Mouse (Mus musculus) urinary bladder, postnatal 36 days (tissue): ENCODE measurements around the gene Nol9.
"Not testable (repeated sequence)": the region's sequence is repeated elsewhere in the genome, so short reads cannot be mapped to it uniquely, and the experiment has no call there.

Experiments
- DNase-seq, 2 experiments: peaks; one replicate each; pipeline ENCODE4 v3.0.0; 2022; ENCODE audit warnings: low spot score in 2 of 2, mixed read lengths in 1 of 2

Nol9 gene

DNA sequence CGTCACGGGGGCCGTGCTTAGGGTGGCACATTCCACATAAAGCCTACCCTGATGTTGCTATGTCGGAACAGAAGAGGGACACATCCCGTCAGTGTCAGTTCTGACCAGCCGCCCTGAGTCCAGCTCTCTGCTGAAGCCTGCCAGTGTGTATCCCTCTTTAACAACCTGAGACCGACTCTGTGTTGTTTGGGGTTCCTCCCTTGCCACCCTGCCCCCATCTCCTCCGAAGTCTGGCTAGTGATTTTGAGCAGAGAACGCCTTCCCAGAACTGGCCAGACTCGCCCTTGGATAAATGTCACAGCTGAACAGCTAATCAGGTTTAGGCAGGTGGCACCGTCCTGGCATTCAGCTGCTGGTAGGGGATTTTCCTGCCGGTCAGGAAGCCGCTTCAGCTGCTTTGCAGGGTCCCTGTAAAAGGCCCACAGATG lies 28.4 kb upstream of the Nol9 start:
- DNase-seq = peak; percentile 40 to 42

- no peak for DNase-seq
Measured at GRCm38 (mm10) chr4:152011171-152011760, 27.9 kb upstream of the Nol9 start.

GRCm38 (mm10) chr4:152012109-152012508 lies 27.0 kb upstream of the Nol9 start:
- DNase-seq = no peak

DNA sequence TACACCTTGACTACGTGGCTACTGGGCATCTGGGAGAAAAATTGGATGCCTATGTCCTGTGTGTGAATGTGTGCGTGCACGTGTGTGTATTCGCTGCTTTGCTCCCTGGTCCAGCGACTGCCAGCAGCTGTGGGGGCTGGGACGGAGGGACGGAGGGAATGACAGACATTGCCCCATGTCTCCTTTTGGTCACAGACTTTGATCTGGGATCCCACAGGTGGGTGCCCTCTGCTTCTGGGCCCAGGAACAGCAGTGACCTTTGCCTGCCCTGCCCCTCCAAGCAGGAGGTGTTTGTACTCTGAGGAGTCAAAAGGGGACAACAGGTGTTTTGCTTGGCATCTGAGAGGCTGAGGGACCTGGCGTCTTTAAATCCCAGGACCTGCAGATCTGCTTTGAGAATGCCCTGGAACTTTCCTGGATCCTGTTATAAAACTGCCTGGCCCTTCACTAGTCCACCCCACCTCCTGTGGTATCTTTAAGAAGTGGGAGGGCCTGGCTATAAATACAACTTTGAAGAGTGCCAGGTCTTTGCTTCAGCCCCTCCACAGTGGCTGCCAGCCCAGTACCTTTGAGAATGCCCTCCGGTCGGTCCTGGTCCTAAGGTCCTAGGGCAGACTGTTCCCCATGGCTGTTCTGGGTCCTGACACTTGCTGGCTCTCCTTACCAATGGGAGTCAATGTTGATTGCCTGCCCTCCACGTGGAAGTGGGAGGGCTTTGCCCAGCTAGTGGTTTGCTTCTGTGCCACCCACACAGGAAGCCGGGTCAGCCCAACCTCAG lies 25.9 kb upstream of the Nol9 start:
- DNase-seq = no peak

GRCm38 (mm10) chr4:152019073-152019472 lies 20.0 kb upstream of the Nol9 start:
- no peak for DNase-seq

GRCm38 (mm10) chr4:152020024-152020423 lies 19.1 kb upstream of the Nol9 start:
- DNase-seq = no peak

DNA sequence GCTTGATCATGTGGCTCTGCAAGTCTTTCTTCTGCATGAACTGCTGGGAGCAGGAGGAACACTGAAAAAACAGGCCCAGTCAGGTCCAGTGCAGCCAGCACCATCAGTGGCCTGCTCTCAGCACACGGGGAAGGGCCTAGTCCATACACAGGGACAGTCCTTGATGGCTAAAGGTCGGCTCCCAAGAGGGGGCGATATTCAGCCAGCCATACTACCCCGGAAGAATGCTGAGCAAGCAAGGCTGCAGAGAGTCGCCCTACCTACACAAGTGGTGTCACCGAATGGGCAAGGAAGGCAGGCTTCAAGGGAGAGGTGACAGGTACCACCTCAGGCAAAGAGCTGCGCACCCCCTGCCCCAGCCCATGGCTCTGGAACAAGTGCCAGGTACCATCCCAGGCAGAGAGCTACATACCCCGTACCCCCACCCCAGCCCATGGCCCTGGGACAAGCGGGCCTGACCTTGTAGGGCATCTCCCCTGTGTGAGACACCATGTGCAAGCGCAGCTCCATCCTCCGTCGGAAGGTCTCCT lies 17.5 kb upstream of the Nol9 start:
- no peak for DNase-seq

- DNase-seq = no peak
Measured at GRCm38 (mm10) chr4:152022506-152022905, 16.6 kb upstream of the Nol9 start.

DNA sequence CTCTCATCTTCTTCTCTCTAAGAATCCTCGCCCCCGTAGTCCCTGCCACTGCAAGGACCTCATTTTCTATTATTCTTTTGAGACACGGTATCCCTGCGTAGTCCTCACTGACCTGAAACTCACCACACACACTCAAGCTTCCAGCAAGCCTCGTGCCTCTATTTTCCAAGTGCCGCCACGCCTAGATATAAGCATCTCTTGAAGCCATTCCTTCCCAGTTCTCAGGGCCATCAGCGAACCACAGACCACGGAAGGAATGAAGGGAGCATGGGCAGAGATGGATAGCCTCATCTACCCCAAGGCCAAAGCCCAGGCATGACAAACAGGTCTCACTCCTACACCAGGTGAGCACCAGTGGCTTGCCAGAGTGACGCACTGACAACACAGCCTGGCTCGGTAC lies 14.6 kb upstream of the Nol9 start:
- DNase-seq = no peak

DNA sequence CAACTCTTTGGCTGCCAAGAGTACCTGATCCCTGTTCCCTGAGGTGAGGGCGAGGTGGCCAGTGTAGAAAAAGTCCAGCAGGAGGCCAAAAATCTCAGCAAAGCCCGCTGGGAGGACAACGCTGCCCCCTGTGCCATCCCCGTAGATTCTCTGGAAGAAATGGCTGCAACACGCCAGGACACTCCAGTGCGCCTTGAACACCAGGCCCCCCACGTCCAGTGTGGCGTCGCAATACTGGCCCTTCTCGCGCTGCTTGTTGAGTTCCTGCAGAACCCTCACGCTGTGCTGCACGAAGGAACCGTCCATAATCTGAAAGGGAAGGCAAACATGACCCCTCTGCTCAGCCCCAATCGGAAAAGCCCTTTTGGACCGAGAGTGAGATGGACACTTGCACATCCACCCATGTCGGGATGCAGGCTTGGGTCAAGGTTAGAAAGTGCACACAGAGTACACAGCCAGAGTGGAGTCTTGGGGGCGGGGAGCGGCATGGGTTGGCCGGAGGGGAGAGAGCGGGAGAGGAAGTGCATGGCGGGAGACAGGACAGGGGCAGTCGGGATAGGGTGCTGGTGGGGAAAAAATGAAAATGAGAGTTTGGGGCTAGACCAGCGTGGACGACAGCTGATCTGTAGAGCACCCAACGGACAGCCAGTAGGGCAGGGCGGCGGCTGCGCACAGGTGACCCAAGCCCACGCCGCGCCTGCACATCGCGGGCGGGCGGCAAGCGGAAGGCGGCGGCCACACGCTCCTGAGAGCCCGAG lies 12.2 kb upstream of the Nol9 start:
- no peak for DNase-seq

DNA sequence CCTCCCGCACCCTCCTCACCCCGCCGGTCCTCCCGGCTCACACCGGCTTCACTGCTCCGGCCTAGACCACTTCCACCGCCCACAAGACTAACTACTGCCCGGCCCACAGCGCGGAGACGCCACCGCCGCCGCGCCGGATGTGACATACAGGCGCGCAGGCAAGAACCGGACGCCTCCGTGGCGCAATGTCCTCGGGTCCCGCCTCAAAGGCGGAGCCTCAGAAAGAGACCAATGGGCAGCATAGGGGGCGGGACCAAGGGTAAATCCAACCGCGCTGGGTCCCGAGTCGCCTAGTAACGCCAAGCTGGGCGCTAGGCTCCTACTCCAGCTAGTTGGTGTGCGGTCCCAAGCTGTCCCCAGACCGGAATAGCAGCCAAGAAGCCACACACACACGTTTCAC lies 11.6 kb upstream of the Nol9 start, which contains the start of gene Zbtb48:
Gene Zbtb48, minus strand, starts transcription at position 148 of the 400 bp plus-strand sequence.
- peak; percentile 96 to 98 for DNase-seq

DNA sequence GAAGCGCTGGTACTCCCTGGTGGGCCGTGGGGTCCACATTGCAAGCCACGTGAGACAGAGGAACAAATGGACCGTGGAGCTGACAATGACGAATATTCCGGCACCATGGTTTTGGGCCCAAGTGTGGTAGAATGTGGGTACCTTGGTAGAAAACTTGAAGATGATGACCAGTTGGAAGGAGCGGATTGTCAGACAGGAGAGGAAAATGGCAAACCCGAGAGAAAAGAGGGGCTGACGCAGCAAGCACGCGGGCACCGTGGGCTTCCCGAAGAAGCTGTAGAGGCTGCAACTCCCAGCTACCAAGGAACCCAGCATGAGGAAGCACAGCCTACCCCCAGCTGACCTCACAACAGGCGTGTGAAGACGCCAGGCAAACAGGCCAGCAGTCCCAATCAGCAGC lies 10.7 kb upstream of the Nol9 start:
- no peak for DNase-seq

DNA sequence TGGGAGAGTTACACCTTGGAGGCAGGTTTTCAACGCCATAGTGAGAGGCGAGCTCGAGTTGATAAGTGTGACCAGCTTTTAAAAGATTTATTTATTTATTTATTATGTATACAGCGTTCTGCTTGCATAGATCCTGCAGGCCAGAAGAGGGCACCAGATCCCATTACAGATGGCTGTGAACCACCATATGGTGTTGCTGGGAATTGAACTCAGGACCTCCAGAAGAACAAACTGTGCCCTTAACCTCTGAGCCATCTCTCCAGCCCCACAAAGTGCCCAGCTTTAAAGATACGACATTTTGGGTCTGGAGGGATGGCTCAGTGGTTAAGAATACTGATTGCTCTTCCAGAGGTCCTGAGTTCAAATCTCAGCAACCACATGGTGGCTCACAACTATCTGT lies 10.0 kb upstream of the Nol9 start:
- DNase-seq = no peak

DNA sequence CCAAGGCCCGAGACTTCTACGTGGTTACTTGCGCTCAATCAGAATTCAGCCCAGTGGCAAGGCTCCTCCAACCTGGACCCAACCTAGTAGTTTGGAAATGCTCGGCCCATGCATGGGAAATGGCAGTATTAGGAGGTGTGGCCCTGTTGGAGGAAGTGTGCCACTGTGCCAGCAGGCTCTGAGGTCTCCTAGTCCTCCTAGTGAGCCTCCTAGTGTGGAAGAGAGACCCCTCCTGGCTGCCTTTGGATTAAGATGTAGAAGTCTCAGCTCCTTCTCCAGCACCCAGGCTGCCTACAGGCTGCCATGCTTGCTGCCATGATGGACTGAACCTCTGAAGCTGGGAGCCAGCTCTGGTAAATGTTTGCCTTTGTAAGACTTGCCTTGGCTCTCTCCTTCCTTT lies 9.1 kb upstream of the Nol9 start:
- no peak for DNase-seq

- no peak for DNase-seq
Measured at GRCm38 (mm10) chr4:152032922-152033321, 6.2 kb upstream of the Nol9 start.

- not testable (repeated sequence) for DNase-seq
Measured at GRCm38 (mm10) chr4:152036464-152036863, 2.7 kb upstream of the Nol9 start.

DNA sequence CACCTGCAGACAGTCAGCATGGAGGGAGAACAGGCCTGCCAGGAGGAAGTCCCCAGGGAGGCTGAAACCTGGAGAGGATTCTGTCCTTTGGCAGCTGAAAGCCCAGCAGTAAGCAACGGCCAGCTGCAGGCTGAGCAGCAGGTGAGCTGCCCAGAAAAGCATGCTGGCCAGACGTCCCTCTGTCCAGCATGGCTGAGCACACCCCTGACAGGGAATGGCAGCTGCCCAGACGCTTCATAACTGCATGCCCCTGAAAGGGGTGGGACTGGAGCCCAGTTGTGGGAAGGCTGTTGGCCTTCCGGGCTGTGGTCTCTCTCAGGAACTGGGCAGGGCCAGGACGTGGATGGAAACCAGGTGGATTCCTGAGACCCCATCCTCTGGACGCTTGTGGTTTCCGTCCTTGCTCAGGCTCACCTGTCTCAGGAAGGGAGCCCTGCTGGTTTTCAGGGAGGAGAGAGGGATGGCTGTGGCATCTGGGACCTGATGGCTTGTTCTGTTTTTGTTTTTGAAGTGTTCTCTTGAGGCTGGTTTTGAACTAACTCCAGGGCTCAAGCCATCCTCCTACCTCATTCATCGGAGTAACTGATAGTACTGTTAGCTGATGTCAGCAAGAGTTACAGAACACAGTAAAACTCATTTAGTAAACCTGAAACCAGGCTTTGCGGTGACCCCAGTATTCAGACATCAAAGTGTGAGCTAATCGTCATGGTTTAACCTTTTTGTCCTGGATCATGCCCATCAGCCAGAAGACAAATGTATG lies 716 bp upstream of the Nol9 start, which contains the start of gene Tas1r1:
Gene Tas1r1, minus strand, starts transcription at position 344 of the 760 bp plus-strand sequence.
- DNase-seq = no peak

DNA sequence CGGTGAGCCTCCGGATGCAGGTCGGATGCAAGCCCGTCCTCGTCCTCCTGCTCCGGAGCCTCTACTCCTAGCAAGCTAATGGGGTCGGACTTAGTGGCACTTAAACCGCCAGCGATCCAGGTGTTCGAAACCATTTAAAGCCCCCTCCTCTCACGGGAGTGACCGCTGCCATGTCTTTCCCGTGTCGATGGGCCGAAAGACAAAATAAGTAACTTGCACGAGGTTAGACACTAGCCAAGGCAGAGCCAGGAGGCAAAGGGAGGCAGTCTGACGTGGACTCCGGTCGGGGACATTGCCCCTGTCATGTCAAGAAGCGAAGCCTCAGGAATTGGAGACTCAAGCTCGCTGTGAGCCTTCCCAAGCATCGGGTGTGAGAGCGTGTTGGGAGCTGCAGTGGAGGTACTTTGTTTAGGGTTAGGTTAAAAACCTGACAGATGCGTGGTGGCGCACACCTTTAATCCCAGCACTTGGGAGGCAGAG lies 750 bp downstream of the Nol9 start:
- no peak for DNase-seq

- no peak for DNase-seq
Measured at GRCm38 (mm10) chr4:152041924-152042641, 3.0 kb downstream of the Nol9 start.

DNA sequence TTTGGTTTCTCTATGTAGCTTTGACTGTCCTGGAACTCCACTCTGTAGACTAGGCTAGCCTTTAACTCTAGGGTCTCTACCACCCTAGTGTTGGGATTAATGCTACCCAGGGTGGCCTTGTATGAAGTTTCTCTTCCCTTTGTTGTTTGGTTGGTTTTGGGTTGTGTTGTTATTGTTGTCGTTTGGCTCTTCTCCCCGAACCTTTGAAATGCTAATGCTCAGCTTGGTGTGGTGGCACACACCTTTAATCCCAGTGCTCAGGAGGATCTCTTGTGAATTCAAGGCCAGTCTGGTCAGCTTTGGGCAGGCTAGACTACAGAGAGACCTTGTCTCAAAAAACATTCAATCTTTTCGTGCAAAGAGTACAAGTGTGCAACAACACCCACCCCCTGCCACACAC lies 4.0 kb downstream of the Nol9 start:
- DNase-seq = no peak

GRCm38 (mm10) chr4:152044609-152045008 lies 5.5 kb downstream of the Nol9 start:
- no peak for DNase-seq
